Mouse (Mus musculus) limb, embryonic 11.5 days (tissue): ENCODE measurements around the gene Gcfc2. TPM values are rescaled to one million over a fixed set of nuclear protein-coding genes. Genes with fewer than 3 reads are reported as not detected.

Experiments
- ATAC-seq: fragments of 200-750 bp; cut with Nextera tagmentation; 2 replicates; pipeline ENCODE4 v1.8.0; 2017; ENCODE audit warnings: low read depth; ENCODE audit not compliant: insufficient number of reproducible peaks, low FRiP score, low TSS enrichment
- DNase-seq: peaks from one replicate; pipeline ENCODE4 v3.0.0-alpha.2; 2015; ENCODE audit warnings: low spot score
- H3K27ac ChIP-seq: fragments of 300-500 bp; sonication (generic); replicated peaks from 2 replicates; pipeline ENCODE4 v1.5.1; 2014; ENCODE audit warnings: low read depth, mild to moderate bottlenecking, low read length
- H3K27me3 ChIP-seq: fragments of 300-500 bp; sonication (generic); 2 replicates; pipeline ENCODE4 v1.6.1; 2014; ENCODE audit warnings: mild to moderate bottlenecking, low read length, mixed read lengths; ENCODE audit not compliant: control insufficient read depth, insufficient read depth
- H3K36me3 ChIP-seq: fragments of 300-500 bp; sonication (generic); 2 replicates; pipeline ENCODE4 v1.6.1; 2014; ENCODE audit warnings: mild to moderate bottlenecking, low read length, moderate library complexity, mixed read lengths; ENCODE audit not compliant: control insufficient read depth, insufficient read depth
- H3K4me1 ChIP-seq: fragments of 300-500 bp; sonication (generic); 2 replicates; pipeline ENCODE4 v1.6.1; 2014; ENCODE audit warnings: low read length, mixed read lengths; ENCODE audit not compliant: control insufficient read depth, insufficient read depth
- H3K4me2 ChIP-seq: fragments of 300-500 bp; sonication (generic); 2 replicates; pipeline ENCODE4 v1.6.1; 2014; ENCODE audit warnings: low read depth, mild to moderate bottlenecking, moderate library complexity; ENCODE audit not compliant: severe bottlenecking
- H3K4me3 ChIP-seq: fragments of 300-500 bp; sonication (generic); 2 replicates; pipeline ENCODE4 v1.5.1; 2014; ENCODE audit warnings: low read depth, low read length
- H3K9ac ChIP-seq: fragments of 300-500 bp; sonication (generic); 2 replicates; pipeline ENCODE4 v1.6.1; 2014; ENCODE audit warnings: mild to moderate bottlenecking, low read length
- H3K9me3 ChIP-seq: fragments of 300-500 bp; sonication (generic); 2 replicates; pipeline ENCODE4 v1.6.1; 2016; ENCODE audit warnings: low read length; ENCODE audit not compliant: control insufficient read depth
- WGBS: fragments of 180-500 bp; shearing (Covaris S2); extraction: QIAGEN DNeasy Blood & Tissue Kit; methylation state at CpG from one replicate; pipeline ENCODE4 v1.1.7; 2014; 5-methylcytosine and 5-hydroxymethylcytosine counted together
- polyA plus RNA-seq: library from polyadenylated mRNA; unstranded; fragments of >200 nt; fragmentation: Nextera tagmentation; extraction: Ambion mirVana; gene quantifications from 2 replicates; pipeline ENCODE4 v1.2.1, GENCODE M21; 2014

Gene Gcfc2
- polyA plus RNA-seq, 1 experiment from 2014 or later = 18.8 TPM

GRCm38 (mm10) chr6:81960284-81960683 lies 36.8 kb downstream of the Gcfc2 start:
- no peak for DNase-seq
- ATAC-seq = no peak

GRCm38 (mm10) chr6:81965296-81966067 lies 42.0 kb downstream of the Gcfc2 start, which contains the start of gene Mrpl19:
Mrpl19 (minus strand) TSS chr6:81965958.
- Histone ChIP-seq H3K4me3 (peak within 1 kb of the TSS; percentile 67), H3K27ac (no peak within 1 kb of the TSS)
- peak; percentile 95 for ATAC-seq

More at GRCm38 (mm10) chr6:81960284-81960683, 36.8 kb downstream of the Gcfc2 start:
- Histone ChIP-seq H3K9ac (no peak overlapping the region), H3K4me1 (peaks cover 6% of the 10 kb centered on the region; the same call in 1 of the 2 replicates), H3K27me3 (no peaks in the 10 kb centered on the region), H3K4me2 (no peak overlapping the region), H3K9me3 (no peaks in the 10 kb centered on the region; the same call in 1 of the 2 replicates), H3K36me3 (peaks cover 25% of the 10 kb centered on the region), H3K4me3 (no peak overlapping the region), H3K27ac (no peak overlapping the region)
- 79% methylated on average over 1 of the region's 1 CpGs for WGBS

GRCm38 (mm10) chr6:81966068-81966544 lies 42.6 kb downstream of the Gcfc2 start:
- peak; percentile 69; the same call in 1 of the 2 replicates for ATAC-seq
- no peak overlapping the region for H3K9ac ChIP-seq
- H3K9me3 ChIP-seq = no peaks in the 10 kb centered on the region
- DNase-seq = no peak
- H3K27ac ChIP-seq = no peak overlapping the region
- H3K4me2 ChIP-seq = 0 out of 2 replicates have a peak overlapping the region, but pooled peaks have one; percentile 19
- H3K4me3 ChIP-seq = peak overlapping the region; percentile 67
- H3K36me3 ChIP-seq = peaks cover 2% of the 10 kb centered on the region; the same call in 1 of the 2 replicates
- 40% methylated on average over 2 of the region's 2 CpGs for WGBS
- no peaks in the 10 kb centered on the region for H3K27me3 ChIP-seq
- peaks cover 6% of the 10 kb centered on the region; the same call in 1 of the 2 replicates for H3K4me1 ChIP-seq

More at GRCm38 (mm10) chr6:81965296-81966067, 42.0 kb downstream of the Gcfc2 start, which contains the start of gene Mrpl19:
- no peaks in the 10 kb centered on the region for H3K9me3 ChIP-seq
- peak; percentile 95 for DNase-seq
- peak within 1 kb of the TSS; percentile 75 for H3K9ac ChIP-seq
- H3K27me3 ChIP-seq = no peaks in the 10 kb centered on the region
- H3K36me3 ChIP-seq = peaks cover 5% of the 10 kb centered on the region; the same call in 1 of the 2 replicates
- H3K4me1 ChIP-seq = peaks cover 6% of the 10 kb centered on the region; the same call in 1 of the 2 replicates
- H3K4me2 ChIP-seq = peak within 1 kb of the TSS; percentile 55
- under 1% methylated on average over 44 of the region's 44 CpGs for WGBS

GRCm38 (mm10) chr6:81971196-81971595 lies 47.7 kb downstream of the Gcfc2 start:
- Histone ChIP-seq H3K4me2 (no peak overlapping the region), H3K9me3 (no peaks in the 10 kb centered on the region), H3K4me1 (no peaks in the 10 kb centered on the region), H3K9ac (no peak overlapping the region), H3K27ac (no peak overlapping the region), H3K27me3 (no peaks in the 10 kb centered on the region), H3K36me3 (no peaks in the 10 kb centered on the region), H3K4me3 (no peak overlapping the region)
- DNase-seq (no peak), ATAC-seq (no peak)
- 91% methylated on average over 7 of the region's 7 CpGs for WGBS

- no peaks in the 10 kb centered on the region for H3K36me3 ChIP-seq
- WGBS = 87% methylated on average over 8 of the region's 8 CpGs
- no peak overlapping the region for H3K27ac ChIP-seq
- no peak overlapping the region for H3K9ac ChIP-seq
- no peaks in the 10 kb centered on the region for H3K27me3 ChIP-seq
- H3K4me3 ChIP-seq = no peak overlapping the region
- DNase-seq = no peak
- H3K4me2 ChIP-seq = no peak overlapping the region
- no peak for ATAC-seq
- H3K4me1 ChIP-seq = no peaks in the 10 kb centered on the region
- no peaks in the 10 kb centered on the region for H3K9me3 ChIP-seq
These were observed 49.1 kb downstream of the Gcfc2 start for GRCm38 (mm10) chr6:81972595-81972994.

GRCm38 (mm10) chr6:81975971-81976621 lies 52.6 kb downstream of the Gcfc2 start:
- Histone ChIP-seq H3K4me3 (no peak overlapping the region), H3K9ac (no peak overlapping the region), H3K27ac (no peak overlapping the region), H3K4me1 (no peaks in the 10 kb centered on the region), H3K9me3 (no peaks in the 10 kb centered on the region), H3K27me3 (no peaks in the 10 kb centered on the region), H3K4me2 (no peak overlapping the region), H3K36me3 (no peaks in the 10 kb centered on the region)
- WGBS = 39% methylated on average over 7 of the region's 7 CpGs
- DNase-seq (peak; percentile 87), ATAC-seq (no peak)

- Histone ChIP-seq H3K4me2 (no peak overlapping the region), H3K9me3 (no peaks in the 10 kb centered on the region), H3K27ac (no peak overlapping the region), H3K36me3 (no peaks in the 10 kb centered on the region), H3K4me1 (no peaks in the 10 kb centered on the region), H3K4me3 (no peak overlapping the region), H3K27me3 (no peaks in the 10 kb centered on the region), H3K9ac (no peak overlapping the region)
- no peak for DNase-seq
- 89% methylated on average over 4 of the region's 4 CpGs for WGBS
- ATAC-seq = no peak
These were observed 55.8 kb downstream of the Gcfc2 start for GRCm38 (mm10) chr6:81979286-81979685.

GRCm38 (mm10) chr6:81986171-81986570 lies 62.7 kb downstream of the Gcfc2 start:
- Histone ChIP-seq H3K36me3 (no peaks in the 10 kb centered on the region), H3K4me2 (no peak overlapping the region), H3K9me3 (no peaks in the 10 kb centered on the region), H3K4me1 (peaks cover 6% of the 10 kb centered on the region; the same call in 1 of the 2 replicates), H3K4me3 (no peak overlapping the region), H3K9ac (no peak overlapping the region), H3K27me3 (no peaks in the 10 kb centered on the region), H3K27ac (no peak overlapping the region)
- ATAC-seq = no peak
- no peak for DNase-seq
- WGBS = 87% methylated on average over 8 of the region's 8 CpGs
